Mouse (Mus musculus) hindbrain, embryonic 12.5 days (tissue): ENCODE data around the gene Vps25. TPM values are rescaled to one million over a fixed set of nuclear protein-coding genes. Genes with fewer than 3 reads are reported as not detected.

ENCODE experiments used
- ATAC-seq: fragments of 200-750 bp; cut with Nextera tagmentation; 2 replicates; pipeline ENCODE4 v1.8.0; 2017; ENCODE audit warnings: moderate TSS enrichment; ENCODE audit not compliant: low FRiP score
- H3K27ac ChIP-seq: fragments of 300-500 bp; sonication (generic); 2 replicates; pipeline ENCODE4 v1.5.1; 2016; ENCODE audit warnings: mild to moderate bottlenecking
- H3K27me3 ChIP-seq: fragments of 300-500 bp; sonication (generic); 2 replicates; pipeline ENCODE4 v1.6.1; 2016; ENCODE audit warnings: mild to moderate bottlenecking
- H3K36me3 ChIP-seq: fragments of 300-500 bp; sonication (generic); 2 replicates; pipeline ENCODE4 v1.6.1; 2016; ENCODE audit warnings: mild to moderate bottlenecking
- H3K4me1 ChIP-seq: fragments of 300-500 bp; sonication (generic); 2 replicates; pipeline ENCODE4 v1.6.1; 2016
- H3K4me2 ChIP-seq: fragments of 300-500 bp; sonication (generic); replicated peaks from 2 replicates; pipeline ENCODE4 v1.6.1; 2016; ENCODE audit warnings: mild to moderate bottlenecking
- H3K4me3 ChIP-seq: fragments of 300-500 bp; sonication (generic); 2 replicates; pipeline ENCODE4 v1.5.1; 2016; ENCODE audit warnings: mild to moderate bottlenecking
- H3K9ac ChIP-seq: fragments of 300-500 bp; sonication (generic); 2 replicates; pipeline ENCODE4 v1.6.1; 2016; ENCODE audit warnings: mild to moderate bottlenecking, moderate library complexity
- H3K9me3 ChIP-seq: fragments of 300-500 bp; sonication (generic); replicated peaks from 2 replicates; pipeline ENCODE4 v1.6.1; 2016; ENCODE audit warnings: mild to moderate bottlenecking
- WGBS: fragments of 180-500 bp; shearing (Covaris S2); methylation state at CpG from one replicate; pipeline ENCODE4 v1.1.7; 2016; 5-methylcytosine and 5-hydroxymethylcytosine counted together
- polyA plus RNA-seq: library from polyadenylated mRNA; unstranded; fragments of >200 nt; fragmentation: Nextera tagmentation; extraction: Ambion mirVana; gene quantifications from 2 replicates; pipeline ENCODE4 v1.2.1, GENCODE M21; 2016

The Vps25 gene
- polyA plus RNA-seq, result 90.9 and 97.4 TPM in 2 replicates

GRCm38 (mm10) chr11:101253613-101254389 lies at the start of gene Vps25:
Gene Vps25, plus strand, starts transcription at chr11:101253707.
- Histone ChIP-seq H3K27me3 (no peaks in the 10 kb centered on the region), H3K9ac (peak within 1 kb of the TSS; percentile 86), H3K4me2 (peak within 1 kb of the TSS; percentile 94), H3K4me3 (peak within 1 kb of the TSS; percentile 79), H3K9me3 (no peaks in the 10 kb centered on the region), H3K36me3 (peaks cover 15% of the 10 kb centered on the region; the same call in 1 of the 2 replicates), H3K27ac (peak within 1 kb of the TSS; percentile 86), H3K4me1 (peaks cover 18% of the 10 kb centered on the region)
- under 1% methylated on average over 40 of the region's 40 CpGs for WGBS
- peak; percentile 82 for ATAC-seq

- H3K27me3 ChIP-seq, result no peaks in the 10 kb centered on the region
- H3K4me2 ChIP-seq, result no peak overlapping the region
- ATAC-seq, result no peak
- H3K9ac ChIP-seq, result no peak overlapping the region
- peaks cover 46% of the 10 kb centered on the region for H3K36me3 ChIP-seq
- no peak overlapping the region for H3K27ac ChIP-seq
- no peaks in the 10 kb centered on the region for H3K4me1 ChIP-seq
- WGBS, result 51% methylated on average over 3 of the region's 3 CpGs
- no peaks in the 10 kb centered on the region for H3K9me3 ChIP-seq
- no peak overlapping the region for H3K4me3 ChIP-seq
These were observed 41.5 kb upstream of the Vps25 start for GRCm38 (mm10) chr11:101211970-101212369.

- ATAC-seq, result no peak
- 90% methylated on average over 5 of the region's 5 CpGs for WGBS
- H3K4me2 ChIP-seq, result no peak overlapping the region
- no peaks in the 10 kb centered on the region for H3K4me1 ChIP-seq
- H3K9ac ChIP-seq, result no peak overlapping the region
- H3K4me3 ChIP-seq, result no peak overlapping the region
- H3K27ac ChIP-seq, result no peak overlapping the region
- H3K9me3 ChIP-seq, result no peaks in the 10 kb centered on the region
- peaks cover 26% of the 10 kb centered on the region for H3K36me3 ChIP-seq
- H3K27me3 ChIP-seq, result no peaks in the 10 kb centered on the region
These were observed 36.6 kb upstream of the Vps25 start for GRCm38 (mm10) chr11:101216936-101217335.

- Histone ChIP-seq H3K4me2 (no peak overlapping the region), H3K4me1 (no peaks in the 10 kb centered on the region), H3K4me3 (no peak overlapping the region), H3K27ac (no peak overlapping the region), H3K9me3 (no peaks in the 10 kb centered on the region), H3K9ac (no peak overlapping the region), H3K27me3 (no peaks in the 10 kb centered on the region), H3K36me3 (peaks cover 18% of the 10 kb centered on the region)
- no peak for ATAC-seq
- WGBS, result 83% methylated on average over 10 of the region's 10 CpGs
These were observed 35.0 kb upstream of the Vps25 start for GRCm38 (mm10) chr11:101218436-101219055.

- ATAC-seq, result no peak
- no peak overlapping the region for H3K4me2 ChIP-seq
- peaks cover 7% of the 10 kb centered on the region; the same call in 1 of the 2 replicates for H3K4me1 ChIP-seq
- no peaks in the 10 kb centered on the region for H3K9me3 ChIP-seq
- no peak overlapping the region for H3K4me3 ChIP-seq
- 0 out of 2 replicates have a peak, but pooled peaks cover under 1% of the 10 kb centered on the region for H3K36me3 ChIP-seq
- no peak overlapping the region for H3K9ac ChIP-seq
- no peak overlapping the region for H3K27ac ChIP-seq
- WGBS, result 75% methylated on average over 2 of the region's 2 CpGs
- H3K27me3 ChIP-seq, result no peaks in the 10 kb centered on the region
These were observed 32.7 kb upstream of the Vps25 start for GRCm38 (mm10) chr11:101220853-101221252.

- Histone ChIP-seq H3K4me3 (no peak overlapping the region), H3K4me2 (no peak overlapping the region), H3K9me3 (no peaks in the 10 kb centered on the region), H3K9ac (no peak overlapping the region), H3K36me3 (no peaks in the 10 kb centered on the region), H3K4me1 (peaks cover 8% of the 10 kb centered on the region; the same call in 1 of the 2 replicates), H3K27ac (no peak overlapping the region), H3K27me3 (no peaks in the 10 kb centered on the region)
- no peak for ATAC-seq
- WGBS, result 92% methylated on average over 8 of the region's 8 CpGs
These were observed 32.1 kb upstream of the Vps25 start for GRCm38 (mm10) chr11:101221306-101221986.

- no peak overlapping the region for H3K9ac ChIP-seq
- H3K4me2 ChIP-seq, result no peak overlapping the region
- WGBS, result 94% methylated on average over 3 of the region's 3 CpGs
- no peak overlapping the region for H3K4me3 ChIP-seq
- no peaks in the 10 kb centered on the region for H3K36me3 ChIP-seq
- H3K27ac ChIP-seq, result no peak overlapping the region
- H3K4me1 ChIP-seq, result peaks cover 8% of the 10 kb centered on the region; the same call in 1 of the 2 replicates
- no peak for ATAC-seq
- H3K27me3 ChIP-seq, result no peaks in the 10 kb centered on the region
- H3K9me3 ChIP-seq, result no peaks in the 10 kb centered on the region
These were observed 29.2 kb upstream of the Vps25 start for GRCm38 (mm10) chr11:101224337-101224736.

- Histone ChIP-seq H3K36me3 (no peaks in the 10 kb centered on the region), H3K27ac (0 out of 2 replicates have a peak overlapping the region, but pooled peaks have one; percentile 23), H3K27me3 (peaks cover 3% of the 10 kb centered on the region; the same call in 1 of the 2 replicates)
These were observed 28.0 kb upstream of the Vps25 start for GRCm38 (mm10) chr11:101225331-101226064.

GRCm38 (mm10) chr11:101226065-101226701 lies 27.3 kb upstream of the Vps25 start, which contains the start of gene Ezh1:
Gene Ezh1, minus strand, starts transcription at chr11:101226463.
- Histone ChIP-seq H3K4me2 (peak within 1 kb of the TSS; percentile 96), H3K4me3 (peak within 1 kb of the TSS; percentile 88), H3K36me3 (no peaks in the 10 kb centered on the region), H3K27ac (peak within 1 kb of the TSS; percentile 23; the same call in 1 of the 2 replicates), H3K9ac (peak within 1 kb of the TSS; percentile 89), H3K4me1 (peaks cover 23% of the 10 kb centered on the region), H3K27me3 (peaks cover 9% of the 10 kb centered on the region), H3K9me3 (no peaks in the 10 kb centered on the region)
- 1% methylated on average over 55 of the region's 56 CpGs for WGBS
- peak; percentile 94 for ATAC-seq

More at GRCm38 (mm10) chr11:101225331-101226064, 28.0 kb upstream of the Vps25 start:
- 18% methylated on average over 25 of the region's 25 CpGs for WGBS
- ATAC-seq, result no peak
- H3K4me2 ChIP-seq, result peak overlapping the region; percentile 96
- H3K4me1 ChIP-seq, result peaks cover 16% of the 10 kb centered on the region
- no peaks in the 10 kb centered on the region for H3K9me3 ChIP-seq
- H3K9ac ChIP-seq, result peak overlapping the region; percentile 89
- peak overlapping the region; percentile 88 for H3K4me3 ChIP-seq

GRCm38 (mm10) chr11:101229361-101229900 lies 24.1 kb upstream of the Vps25 start:
- Histone ChIP-seq H3K27ac (no peak overlapping the region), H3K4me2 (no peak overlapping the region), H3K36me3 (no peaks in the 10 kb centered on the region), H3K27me3 (peaks cover 16% of the 10 kb centered on the region), H3K9ac (no peak overlapping the region), H3K9me3 (no peaks in the 10 kb centered on the region), H3K4me3 (no peak overlapping the region), H3K4me1 (peaks cover 24% of the 10 kb centered on the region)
- no peak for ATAC-seq
- 21% methylated on average over 8 of the region's 8 CpGs for WGBS

- WGBS, result 31% methylated on average over 2 of the region's 2 CpGs
- no peaks in the 10 kb centered on the region for H3K9me3 ChIP-seq
- H3K36me3 ChIP-seq, result no peaks in the 10 kb centered on the region
- no peak for ATAC-seq
- H3K4me3 ChIP-seq, result no peak overlapping the region
- H3K27ac ChIP-seq, result peak overlapping the region; percentile 55; the same call in 1 of the 2 replicates
- peaks cover 24% of the 10 kb centered on the region for H3K4me1 ChIP-seq
- H3K9ac ChIP-seq, result no peak overlapping the region
- H3K4me2 ChIP-seq, result no peak overlapping the region
- peaks cover 16% of the 10 kb centered on the region for H3K27me3 ChIP-seq
These were observed 23.4 kb upstream of the Vps25 start for GRCm38 (mm10) chr11:101230061-101230511.
